Mouse (Mus musculus): ENCODE data around the gene Ube2a. TPM values are rescaled to one million over a fixed set of nuclear protein-coding genes. Genes with fewer than 3 reads are reported as not detected.

The Ube2a gene
- 10 to 100 TPM; 39.5 to 42.1 TPM for total RNA-seq (2021)
- long read RNA-seq, experiment 1, transcript Ube2a-201 (6 exons, 1,732 nt) = major isoform, 41 of 43 reads
- long read RNA-seq, experiment 1, partial matches to known transcripts = 0 of 43 reads
- long read RNA-seq, experiment 1, other reads (novel, unspliced or antisense) = 0 of 43 reads
- long read RNA-seq, experiment 2, transcript Ube2a-201 (6 exons, 1,732 nt) = major isoform, 41 of 42 reads
- long read RNA-seq, experiment 2, partial matches to known transcripts = 1 of 42 reads
- long read RNA-seq, experiment 2, other reads (novel, unspliced or antisense) = 0 of 42 reads

DNA sequence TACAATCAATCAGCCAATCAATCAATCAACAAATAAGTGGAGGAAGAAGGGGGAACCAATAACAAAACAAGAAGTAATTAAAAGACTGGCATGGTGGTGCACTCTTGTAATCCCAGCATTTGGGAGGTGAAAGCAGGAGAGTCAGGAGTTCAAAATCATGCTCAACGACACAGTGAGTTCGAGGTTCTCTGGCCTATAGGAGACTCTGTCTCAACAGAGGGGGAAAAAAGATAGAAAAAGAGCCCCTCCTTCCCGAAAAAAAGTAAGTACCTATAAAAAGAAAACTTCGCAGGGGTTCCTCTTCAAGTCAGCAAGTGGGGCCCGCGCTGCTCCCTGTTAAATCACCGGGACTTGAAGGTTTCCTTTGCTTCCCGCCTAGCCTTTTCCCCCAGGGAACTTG, at the start of gene Ube2a, which contains the start of gene C330007P06Rik:
Gene Ube2a, plus strand, starts transcription at position 136 of the 400 bp plus-strand sequence.
Gene C330007P06Rik, minus strand, starts transcription at position 347 of the 400 bp plus-strand sequence.
- DNase-seq (ENCODE audit: low spot score) = no peak

DNA sequence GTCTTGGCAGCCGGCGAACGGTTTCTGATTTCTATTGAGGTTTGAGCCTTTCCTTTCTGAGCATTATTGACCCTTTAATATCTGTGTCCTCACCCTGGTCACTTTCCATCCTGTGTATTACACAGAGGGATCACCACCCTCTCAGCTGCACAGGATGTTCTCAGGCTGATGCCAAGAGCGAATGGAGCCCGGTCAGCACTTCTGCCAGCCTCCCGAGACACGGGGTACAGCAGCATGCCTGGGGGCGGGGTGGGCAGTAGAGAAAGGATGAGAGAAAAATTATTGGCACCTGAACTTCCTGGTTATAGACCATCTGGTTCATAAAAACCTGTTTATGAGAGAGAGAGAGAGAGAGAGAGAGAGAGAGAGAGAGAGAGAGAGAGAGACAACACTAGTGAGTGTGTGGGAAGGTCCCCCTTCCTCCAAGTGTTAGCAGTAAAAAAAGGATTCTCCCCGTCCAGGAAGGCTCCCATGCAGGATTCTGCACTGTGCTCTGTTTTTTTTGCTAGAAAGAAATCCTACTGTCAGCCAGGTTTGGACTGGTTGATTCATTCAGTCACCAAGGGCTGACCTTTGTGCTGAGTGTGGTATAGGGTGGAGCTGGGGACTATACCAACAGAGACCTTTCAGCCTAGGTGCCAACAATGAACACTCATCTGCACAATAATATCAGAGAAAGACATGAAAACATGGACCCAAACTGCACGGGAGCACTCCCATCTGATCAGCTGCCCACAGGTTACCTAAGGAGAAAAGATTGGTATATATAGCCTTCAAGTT, 49.6 kb upstream of the Ube2a start:
- DNase-seq (ENCODE audit: low spot score) = peak; percentile 43

- DNase-seq (ENCODE audit: low spot score) = no peak
Observed at GRCm38 (mm10) chrX:36825032-36825431, 48.7 kb upstream of the Ube2a start.

DNA sequence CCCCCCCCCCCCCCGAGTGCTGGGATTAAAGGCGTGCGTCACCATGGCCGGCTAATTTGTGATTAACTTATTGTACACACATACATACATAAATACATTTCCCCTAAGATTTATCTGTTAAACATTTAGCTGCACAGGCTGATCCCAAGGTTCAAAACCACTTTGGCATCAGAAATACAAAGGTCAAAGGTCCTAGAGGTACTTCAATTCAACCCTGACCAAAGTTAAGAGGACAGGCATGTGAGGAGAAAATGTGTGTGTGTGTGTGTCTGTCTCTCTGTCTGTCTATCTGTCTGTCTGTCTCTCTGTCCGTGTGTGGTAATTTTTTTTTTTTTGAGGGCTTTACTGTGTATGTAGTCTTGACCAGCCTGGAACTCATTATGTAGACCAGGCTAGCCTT, 46.8 kb upstream of the Ube2a start:
- DNase-seq (ENCODE audit: low spot score) = no peak

- peak; percentile 62 for DNase-seq (ENCODE audit: low spot score)
Observed at GRCm38 (mm10) chrX:36830271-36830670, 43.4 kb upstream of the Ube2a start.

- no peak for DNase-seq (ENCODE audit: low spot score)
Observed at GRCm38 (mm10) chrX:36831632-36832031, 42.1 kb upstream of the Ube2a start.

DNA sequence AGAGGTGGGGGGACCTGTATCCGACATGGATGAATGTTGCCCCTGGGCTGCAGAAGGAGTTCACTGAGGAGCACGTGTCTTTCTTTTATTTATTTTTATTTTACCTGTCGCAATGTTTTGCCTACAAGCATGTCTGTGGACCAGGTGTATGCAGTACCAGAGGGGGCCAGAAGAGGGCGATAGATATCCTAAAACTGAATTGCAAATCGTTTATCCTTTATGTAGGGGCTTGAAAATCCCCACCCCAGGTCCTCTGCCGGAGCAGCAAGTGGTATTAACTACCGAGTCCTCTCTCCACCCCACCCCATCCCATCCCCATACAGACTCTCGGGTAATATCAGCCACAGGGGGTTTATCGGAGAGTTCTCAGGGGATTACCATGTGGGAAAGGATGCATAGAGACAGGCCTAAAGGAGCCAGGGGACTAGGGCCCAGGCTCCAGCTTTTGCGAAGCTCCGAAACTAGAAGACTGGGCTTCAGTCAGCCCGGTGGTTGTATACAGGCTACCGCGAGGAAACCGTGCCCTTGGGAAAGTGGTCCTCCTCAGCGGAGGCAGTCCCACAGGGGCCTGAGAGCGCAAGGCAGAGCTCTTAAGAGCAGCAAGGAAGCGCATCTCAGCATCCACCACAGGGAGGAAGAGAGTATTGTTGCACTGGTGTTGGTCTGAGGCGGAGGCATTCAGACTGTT, 40.2 kb upstream of the Ube2a start:
- DNase-seq (ENCODE audit: low spot score) = peak; percentile 55

DNA sequence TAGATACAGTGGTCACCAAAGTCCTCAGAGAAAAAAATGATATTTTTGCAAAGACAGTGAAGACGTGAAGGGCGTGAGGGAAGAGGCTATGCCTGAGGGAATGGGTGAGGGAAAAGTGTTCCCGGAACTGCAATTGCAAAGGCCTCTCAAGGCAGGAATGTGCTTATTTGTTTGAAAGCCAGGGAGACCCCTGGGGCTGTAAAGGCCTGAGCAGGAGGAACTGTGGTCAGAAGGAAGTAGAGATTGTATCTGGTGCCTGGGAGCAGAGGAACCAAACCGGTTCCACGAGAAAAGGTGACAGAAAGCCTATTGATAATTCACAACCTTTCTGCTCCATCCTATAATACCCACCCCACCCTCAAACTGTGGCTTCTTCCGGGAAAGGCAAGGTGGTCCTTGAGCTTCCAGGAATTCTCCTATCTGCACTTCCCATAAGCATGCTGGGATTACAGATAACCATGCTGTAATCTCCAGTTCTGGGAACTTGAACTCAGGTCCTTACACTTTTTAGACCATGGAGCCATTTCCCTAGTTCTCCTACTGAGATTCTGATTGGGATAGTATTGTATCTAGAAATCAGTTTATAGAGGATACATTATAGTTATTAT, 36.5 kb upstream of the Ube2a start:
- no peak for DNase-seq (ENCODE audit: low spot score)

- no peak for DNase-seq (ENCODE audit: low spot score)
Observed at GRCm38 (mm10) chrX:36839391-36839790, 34.3 kb upstream of the Ube2a start.

GRCm38 (mm10) chrX:36841698-36842097, 32.0 kb upstream of the Ube2a start:
- no peak for DNase-seq (ENCODE audit: low spot score)

DNA sequence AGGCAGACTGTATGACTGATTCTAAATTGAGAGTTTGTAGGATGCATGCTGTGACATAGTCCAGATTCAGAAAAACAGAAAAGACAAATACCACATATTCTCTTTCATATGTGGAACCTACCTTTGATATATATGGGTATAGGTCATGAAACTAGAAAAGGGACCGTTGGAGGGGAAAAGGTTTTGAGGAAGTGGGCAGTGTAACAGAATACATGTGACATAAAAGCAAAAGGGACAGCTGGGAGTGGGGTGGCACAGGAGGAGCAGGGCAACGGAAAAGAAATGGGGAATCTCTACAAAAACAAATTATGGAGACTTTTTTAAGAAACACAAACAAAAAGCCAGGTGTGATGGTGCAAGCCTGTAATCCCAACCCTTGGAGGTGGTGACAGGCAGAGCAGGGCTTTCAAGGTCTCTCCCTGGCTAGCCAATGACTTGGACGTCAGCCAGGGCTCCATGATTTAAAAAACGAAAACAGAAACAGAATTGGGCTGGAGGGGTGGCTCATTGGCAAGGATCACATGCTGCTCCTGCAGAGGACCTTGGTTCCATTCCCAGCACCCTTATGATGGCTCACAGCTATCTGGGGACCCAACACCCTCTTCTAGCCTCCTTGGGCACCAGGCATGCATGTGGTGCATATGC, 30.2 kb upstream of the Ube2a start:
- DNase-seq (ENCODE audit: low spot score) = no peak

DNA sequence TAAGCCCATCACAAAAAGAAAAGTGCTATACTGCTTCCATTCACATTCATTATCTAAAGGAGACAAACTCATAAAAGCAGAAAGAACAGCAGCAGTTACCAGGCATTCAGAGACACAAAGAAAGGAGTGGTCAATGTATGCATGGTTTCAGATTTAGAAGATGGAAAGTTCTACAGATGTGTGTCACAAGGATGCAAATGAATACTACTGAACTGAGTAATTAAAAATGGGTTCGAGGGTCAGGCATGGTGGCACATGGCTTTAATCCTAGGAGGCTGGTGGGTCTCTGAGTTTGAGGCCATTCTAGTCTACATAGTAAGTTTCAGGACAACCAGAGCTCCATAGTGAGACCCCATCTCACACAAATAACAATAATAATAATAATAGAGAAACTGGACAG, 26.5 kb upstream of the Ube2a start:
- DNase-seq (ENCODE audit: low spot score) = no peak

- no peak for DNase-seq (ENCODE audit: low spot score)
Observed at GRCm38 (mm10) chrX:36852631-36853030, 21.1 kb upstream of the Ube2a start.

DNA sequence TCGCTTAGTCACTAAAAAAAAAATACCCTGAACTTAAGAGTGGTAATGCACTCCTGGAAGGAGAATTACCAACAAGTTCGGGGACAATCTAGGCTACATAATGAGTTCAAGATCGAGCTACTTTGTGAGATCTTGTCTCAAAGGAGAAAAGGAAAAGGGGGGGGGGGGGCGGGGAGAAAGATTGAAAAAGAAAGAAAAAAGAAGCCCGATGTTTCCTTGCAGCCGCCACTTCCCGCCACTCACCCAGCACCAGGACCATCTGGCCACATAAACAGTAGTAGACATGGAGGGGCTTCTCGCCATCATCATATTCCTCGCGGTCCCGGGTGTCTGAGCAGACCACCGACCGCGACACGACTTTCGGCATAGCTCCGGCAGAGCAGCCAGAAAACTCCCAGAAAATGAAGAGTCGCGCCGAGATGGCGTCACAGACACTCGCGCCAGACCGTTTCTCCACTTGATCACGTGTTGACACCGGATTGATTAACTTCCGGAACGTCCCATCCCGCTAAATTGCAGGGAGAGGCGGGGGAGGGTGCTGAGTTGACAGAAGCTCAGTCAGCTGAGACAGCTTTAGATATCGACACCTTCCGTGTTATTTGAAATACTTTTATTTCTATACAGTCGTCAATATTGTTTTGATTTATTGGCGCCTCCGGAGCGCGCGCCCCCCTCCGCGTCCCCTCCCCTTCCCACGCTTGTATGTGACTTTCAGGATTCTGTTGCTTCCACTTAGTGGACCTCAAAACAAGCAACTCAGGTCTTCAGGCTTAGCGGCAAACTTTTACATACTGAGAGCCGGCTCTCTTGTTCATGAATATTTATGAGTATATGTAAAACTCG, 9.7 kb upstream of the Ube2a start:
- DNase-seq (ENCODE audit: low spot score) = peak; percentile 78

- no peak for DNase-seq (ENCODE audit: low spot score)
Observed at GRCm38 (mm10) chrX:36864609-36865328, 8.9 kb upstream of the Ube2a start.

GRCm38 (mm10) chrX:36870372-36870771, 3.3 kb upstream of the Ube2a start:
- no peak for DNase-seq (ENCODE audit: low spot score)

- DNase-seq (ENCODE audit: low spot score) = peak; percentile 87
Observed at GRCm38 (mm10) chrX:36874178-36874696, 537 bp downstream of the Ube2a start.

- DNase-seq (ENCODE audit: low spot score) = no peak
Observed at GRCm38 (mm10) chrX:36874704-36875128, 1.0 kb downstream of the Ube2a start.

DNA sequence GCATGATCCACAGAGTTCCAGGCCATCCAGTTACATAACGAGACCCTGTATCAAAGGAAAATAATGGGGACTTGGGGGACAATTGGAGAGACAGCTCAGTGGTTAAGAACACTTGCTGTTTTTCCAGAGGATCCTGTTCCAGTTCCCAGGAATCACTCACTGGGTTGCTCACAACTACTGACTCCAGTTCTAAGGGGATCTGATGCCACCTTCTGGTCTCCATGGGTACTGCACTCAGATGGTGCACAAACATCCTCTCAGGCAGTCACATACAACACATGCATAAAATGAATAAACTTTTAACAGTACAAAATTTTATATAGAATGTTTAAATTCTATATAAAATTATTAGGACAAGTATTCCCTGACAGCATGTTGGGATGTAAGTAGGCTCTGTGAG, 11.0 kb downstream of the Ube2a start:
- no peak for DNase-seq (ENCODE audit: low spot score)

Measured in gastrocnemius, adult 18-20 months (tissue).